In the genomic region with DNA sequence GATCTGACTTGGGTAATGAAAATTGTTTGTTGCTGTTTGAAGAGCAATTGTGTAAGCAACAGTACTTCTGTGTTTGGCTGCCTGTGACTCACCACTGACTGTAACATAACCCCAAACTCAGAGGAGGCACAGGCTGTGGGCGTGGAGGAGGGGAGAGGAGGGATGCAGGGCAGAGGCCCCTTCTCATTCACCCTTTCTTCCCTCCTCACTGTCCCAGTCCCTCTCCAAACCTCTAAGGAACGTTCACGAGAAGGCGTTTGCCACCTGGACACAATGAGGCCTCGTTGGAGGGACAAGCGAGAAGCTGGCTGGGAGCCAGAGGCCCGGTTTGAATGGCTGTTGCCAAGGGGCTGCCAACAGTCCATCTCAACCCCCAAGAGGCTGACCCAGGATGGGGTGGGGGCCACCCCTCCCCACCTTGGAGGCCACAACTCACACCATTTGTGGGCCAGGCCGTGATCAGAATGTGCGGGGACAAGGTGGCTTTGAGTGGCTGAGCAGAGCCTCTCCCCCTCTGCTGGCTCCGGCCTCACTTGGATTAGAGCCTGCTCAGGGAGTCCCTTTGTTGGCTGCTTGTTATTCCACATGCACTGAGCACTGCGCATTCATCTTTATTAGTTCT, we compare ENCODE assay signal across 8 mouse cellular contexts.
DNase-seq lines count a peak whose midpoint lies in the region; ATAC-seq and TF ChIP-seq lines count a peak whose summit lies in the region.

No protein-coding gene starts in this region.

- peak overlapping the region; percentile 79 for H3K27ac ChIP-seq in hindbrain, embryonic 11.5 days (ENCODE audit: low read depth, low read length)
- peak overlapping the region; percentile 93 for H3K27ac ChIP-seq in midbrain, embryonic 13.5 days
- H3K27ac ChIP-seq in stomach, embryonic 15.5 days, result peak overlapping the region; percentile 94

- no peak overlapping the region for H3K4me3 ChIP-seq in hindbrain, embryonic 11.5 days (ENCODE audit: low read depth, low read length)
- H3K4me3 ChIP-seq in midbrain, embryonic 13.5 days (replicated peaks), result no peak overlapping the region
- no peak overlapping the region for H3K4me3 ChIP-seq in stomach, embryonic 15.5 days (replicated peaks)

- POLR2A ChIA-PET in Patski (lab: Charles Lee), result no interaction called here

- no peak for TF ChIP-seq CTCF in Patski (IDR thresholded peaks at IDR 0.05)

- WGBS in hindbrain, embryonic 11.5 days, result 22% methylated on average over 11 of the region's 11 CpGs
- 6% methylated on average over 11 of the region's 11 CpGs for WGBS in midbrain, embryonic 13.5 days
- 24% methylated on average over 11 of the region's 11 CpGs for WGBS in stomach, embryonic 15.5 days

- H3K9ac ChIP-seq in hindbrain, embryonic 11.5 days (ENCODE audit: low read depth, low read length), result peak overlapping the region; percentile 31; the same call in 1 of the 2 replicates
- peak overlapping the region; percentile 23; the same call in 1 of the 2 replicates for H3K9ac ChIP-seq in midbrain, embryonic 13.5 days (replicated peaks)
- H3K9ac ChIP-seq in stomach, embryonic 15.5 days, result no peak overlapping the region

- no peaks in the 10 kb centered on the region for H3K9me3 ChIP-seq in hindbrain, embryonic 11.5 days (ENCODE audit: control insufficient read depth, low read length)
- no peaks in the 10 kb centered on the region for H3K9me3 ChIP-seq in midbrain, embryonic 13.5 days
- no peaks in the 10 kb centered on the region for H3K9me3 ChIP-seq in stomach, embryonic 15.5 days

- peaks cover 2% of the 10 kb centered on the region; the same call in 1 of the 2 replicates for H3K4me1 ChIP-seq in hindbrain, embryonic 11.5 days (replicated peaks; ENCODE audit: control insufficient read depth, insufficient read depth, low read length)
- H3K4me1 ChIP-seq in midbrain, embryonic 13.5 days (replicated peaks), result peaks cover 28% of the 10 kb centered on the region
- H3K4me1 ChIP-seq in stomach, embryonic 15.5 days, result peaks cover 30% of the 10 kb centered on the region

- DNase-seq in Patski (ENCODE audit: low read depth, low spot score), result peak; percentile 25
- DNase-seq in cerebellum, adult 8-10 months, result peak; percentile 61
- peak; percentile 65 for DNase-seq in hindbrain, embryonic 11.5 days (ENCODE audit: low spot score)
- DNase-seq in left cerebral cortex, postnatal 10 days (ENCODE audit: extremely low spot score in 1 of 2, low spot score in 2 of 2), result peak; percentile 64 to 82
- no peak for DNase-seq in thymus, postnatal 4 days

- in situ Hi-C loops in Patski (cut with MboI; ENCODE audit: low pct_unique_long_range_greater_than_20kb), result no loop called here

- no peaks in the 10 kb centered on the region for H3K27me3 ChIP-seq in Patski
- H3K27me3 ChIP-seq in hindbrain, embryonic 11.5 days (ENCODE audit: control insufficient read depth, insufficient read depth, low read length), result no peaks in the 10 kb centered on the region
- peaks cover 10% of the 10 kb centered on the region for H3K27me3 ChIP-seq in midbrain, embryonic 13.5 days
- H3K27me3 ChIP-seq in stomach, embryonic 15.5 days (replicated peaks), result no peaks in the 10 kb centered on the region

- ATAC-seq in Patski, result peak; percentile 93
- peak; percentile 70; the same call in 1 of the 2 replicates for ATAC-seq in frontal cortex, adult (ENCODE audit: low TSS enrichment)
- peak; percentile 88 for ATAC-seq in hindbrain, embryonic 11.5 days (ENCODE audit: low FRiP score)
- peak; percentile 95 for ATAC-seq in midbrain, embryonic 13.5 days
- peak; percentile 72; the same call in 1 of the 2 replicates for ATAC-seq in stomach, embryonic 15.5 days (ENCODE audit: insufficient read depth, low FRiP score, low read depth)

- no peaks in the 10 kb centered on the region for H3K36me3 ChIP-seq in hindbrain, embryonic 11.5 days (ENCODE audit: control insufficient read depth, insufficient read depth, low read length)
- H3K36me3 ChIP-seq in midbrain, embryonic 13.5 days, result no peaks in the 10 kb centered on the region
- H3K36me3 ChIP-seq in stomach, embryonic 15.5 days, result no peaks in the 10 kb centered on the region

- no peak overlapping the region for H3K4me2 ChIP-seq in hindbrain, embryonic 11.5 days (replicated peaks; ENCODE audit: low read depth, low read length)
- peak overlapping the region; percentile 20 for H3K4me2 ChIP-seq in midbrain, embryonic 13.5 days (replicated peaks)
- peak overlapping the region; percentile 26 for H3K4me2 ChIP-seq in stomach, embryonic 15.5 days

- intact Hi-C loops in left cerebral cortex, postnatal 10 days (cut with DNase I), result no loop called here

- CTCF ChIA-PET in Patski (lab: Charles Lee), result interaction anchor here (1.1 to 1.3 kb wide), 2 partner anchors 34 to 53 kb away, joined by 3 read pairs; no protein-coding TSS in a partner anchor
